Mouse (Mus musculus) liver, embryonic 15.5 days (tissue): ENCODE data around the gene Acsf2. TPM values are rescaled to one million over a fixed set of nuclear protein-coding genes. Genes with fewer than 3 reads are reported as not detected.

Source experiments
- ATAC-seq: fragments of 200-750 bp; cut with Nextera tagmentation; 2 replicates; pipeline ENCODE4 v1.8.0; 2017; ENCODE audit warnings: moderate number of reproducible peaks, mild to moderate bottlenecking, moderate library complexity; ENCODE audit not compliant: insufficient read depth
- H3K27ac ChIP-seq: fragments of 300-500 bp; sonication (generic); replicated peaks from 2 replicates; pipeline ENCODE4 v1.5.1; 2015; ENCODE audit warnings: mild to moderate bottlenecking, inconsistent platforms
- H3K27me3 ChIP-seq: fragments of 300-500 bp; sonication (generic); 2 replicates; pipeline ENCODE4 v1.6.1; 2015; ENCODE audit warnings: mild to moderate bottlenecking, inconsistent platforms
- H3K36me3 ChIP-seq: fragments of 300-500 bp; sonication (generic); replicated peaks from 2 replicates; pipeline ENCODE4 v1.6.1; 2015; ENCODE audit warnings: moderate library complexity, mild to moderate bottlenecking, inconsistent platforms
- H3K4me1 ChIP-seq: fragments of 300-500 bp; sonication (generic); replicated peaks from 2 replicates; pipeline ENCODE4 v1.6.1; 2015; ENCODE audit warnings: inconsistent platforms
- H3K4me2 ChIP-seq: fragments of 300-500 bp; sonication (generic); 2 replicates; pipeline ENCODE4 v1.6.1; 2015; ENCODE audit warnings: moderate library complexity, mild to moderate bottlenecking, inconsistent platforms
- H3K4me3 ChIP-seq: fragments of 300-500 bp; sonication (generic); replicated peaks from 2 replicates; pipeline ENCODE4 v1.5.1; 2015; ENCODE audit warnings: mild to moderate bottlenecking, inconsistent platforms
- H3K9ac ChIP-seq: fragments of 300-500 bp; sonication (generic); 2 replicates; pipeline ENCODE4 v1.6.1; 2015; ENCODE audit warnings: moderate library complexity, mild to moderate bottlenecking, inconsistent platforms
- H3K9me3 ChIP-seq: fragments of 300-500 bp; sonication (generic); replicated peaks from 2 replicates; pipeline ENCODE4 v1.6.1; 2016; ENCODE audit warnings: inconsistent platforms
- WGBS: fragments of 180-500 bp; shearing (Covaris S2); methylation state at CpG from one replicate; pipeline ENCODE4 v1.1.7; 2015; ENCODE audit warnings: mixed read lengths; ENCODE audit not compliant: insufficient replicate concordance; 5-methylcytosine and 5-hydroxymethylcytosine counted together
- polyA plus RNA-seq: library from polyadenylated mRNA; unstranded; fragments of >200 nt; fragmentation: Nextera tagmentation; extraction: Ambion mirVana; gene quantifications from 2 replicates; pipeline ENCODE4 v1.2.1, GENCODE M21; 2015

Acsf2 gene
- polyA plus RNA-seq, 1 experiment from 2014 or later: 1.4 TPM

DNA sequence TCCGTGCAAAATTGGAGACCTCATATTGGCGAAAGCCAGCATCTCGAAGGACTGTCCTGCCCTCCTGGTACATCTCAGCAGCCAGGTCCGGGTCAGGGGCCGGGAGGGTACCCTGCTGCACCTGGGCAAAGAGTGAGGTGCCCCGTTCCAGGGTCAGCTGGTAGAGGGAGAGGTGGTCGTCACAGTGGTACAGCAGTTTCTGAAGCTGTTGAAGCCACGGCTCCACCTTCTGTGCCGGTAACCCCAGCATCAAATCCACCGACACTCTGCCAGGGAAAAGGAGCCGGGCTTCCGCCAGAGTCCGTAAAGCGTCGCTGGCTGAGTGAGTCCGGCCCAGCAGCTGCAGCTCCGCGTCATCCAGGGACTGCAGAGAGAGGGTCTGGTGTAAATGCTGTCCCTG lies 57.2 kb downstream of the Acsf2 start:
- Histone ChIP-seq H3K27me3 (no peaks in the 10 kb centered on the region), H3K4me2 (no peak overlapping the region), H3K9me3 (no peaks in the 10 kb centered on the region), H3K4me1 (peaks cover 15% of the 10 kb centered on the region), H3K27ac (no peak overlapping the region), H3K9ac (no peak overlapping the region), H3K4me3 (no peak overlapping the region), H3K36me3 (no peaks in the 10 kb centered on the region)
- 75% methylated on average over 18 of the region's 18 CpGs for WGBS
- ATAC-seq: no peak

DNA sequence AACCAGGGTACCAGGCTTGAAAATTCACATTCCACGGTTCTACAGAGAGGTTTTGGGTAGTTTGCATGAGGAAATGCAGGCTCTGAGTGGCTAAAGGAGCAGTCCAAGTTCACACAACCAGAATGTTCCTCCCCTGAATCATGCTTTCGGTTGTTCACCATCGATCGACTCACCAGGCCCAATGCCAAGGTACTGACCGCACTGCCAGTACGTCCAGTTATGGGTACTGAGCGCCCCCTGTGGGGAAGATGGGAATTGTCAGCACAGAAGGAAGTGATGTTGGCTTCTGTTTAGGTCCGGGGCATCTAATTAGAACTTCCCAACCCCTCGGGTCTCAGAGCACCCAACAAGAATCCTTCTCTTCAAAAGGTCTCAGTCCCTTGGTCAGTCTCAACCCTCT lies 57.7 kb downstream of the Acsf2 start:
- Histone ChIP-seq H3K9me3 (no peaks in the 10 kb centered on the region), H3K4me1 (peaks cover 10% of the 10 kb centered on the region), H3K4me3 (no peak overlapping the region), H3K27me3 (no peaks in the 10 kb centered on the region), H3K9ac (no peak overlapping the region), H3K36me3 (no peaks in the 10 kb centered on the region), H3K4me2 (no peak overlapping the region), H3K27ac (no peak overlapping the region)
- ATAC-seq: no peak
- WGBS: 42% methylated on average over 9 of the region's 9 CpGs

DNA sequence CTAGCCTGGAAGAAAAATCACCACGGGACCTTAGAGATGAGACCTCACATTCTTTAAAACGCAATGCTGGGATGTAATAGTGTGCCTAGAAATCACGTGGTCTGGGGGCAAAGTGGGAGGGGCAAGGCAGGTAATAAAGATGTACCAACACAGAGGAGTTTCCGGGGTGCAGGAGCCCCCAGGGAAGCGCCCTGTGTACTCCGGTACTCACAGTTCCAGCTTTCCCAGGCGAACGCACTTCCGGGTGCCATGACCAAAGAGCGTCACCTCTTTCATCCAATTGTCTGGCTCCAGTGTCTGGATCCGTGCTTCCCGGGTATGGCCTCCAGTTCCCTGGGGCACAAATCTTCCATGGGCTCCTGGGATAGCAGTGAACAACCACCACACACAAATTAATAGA lies 58.3 kb downstream of the Acsf2 start:
- Histone ChIP-seq H3K9ac (no peak overlapping the region), H3K27me3 (no peaks in the 10 kb centered on the region), H3K4me2 (no peak overlapping the region), H3K4me1 (peaks cover 5% of the 10 kb centered on the region), H3K9me3 (no peaks in the 10 kb centered on the region), H3K27ac (no peak overlapping the region), H3K36me3 (no peaks in the 10 kb centered on the region), H3K4me3 (no peak overlapping the region)
- 81% methylated on average over 12 of the region's 12 CpGs for WGBS
- no peak for ATAC-seq

DNA sequence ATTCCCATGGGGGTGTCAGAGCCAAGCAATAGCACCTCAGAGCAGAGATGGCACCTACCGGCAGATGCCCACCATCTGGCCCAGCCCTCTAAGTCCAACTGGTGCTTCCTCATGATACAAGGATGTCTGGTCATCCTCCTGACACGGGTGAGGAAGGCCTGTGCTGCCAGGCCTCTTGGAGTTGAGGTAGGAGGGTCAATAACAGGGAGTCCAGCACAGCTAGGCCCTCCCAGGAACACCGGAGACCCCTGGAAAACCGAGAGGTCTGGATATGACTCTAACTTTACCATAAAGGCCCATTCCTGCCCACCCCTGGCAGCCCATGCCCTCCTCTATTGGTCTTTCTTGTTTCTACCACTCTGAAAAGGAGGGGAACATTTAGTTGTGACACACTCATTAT lies 59.3 kb downstream of the Acsf2 start:
- H3K4me2 ChIP-seq: no peak overlapping the region
- H3K9me3 ChIP-seq: no peaks in the 10 kb centered on the region
- H3K4me3 ChIP-seq: no peak overlapping the region
- H3K36me3 ChIP-seq: no peaks in the 10 kb centered on the region
- no peaks in the 10 kb centered on the region for H3K4me1 ChIP-seq
- H3K27ac ChIP-seq: no peak overlapping the region
- no peaks in the 10 kb centered on the region for H3K27me3 ChIP-seq
- 71% methylated on average over 4 of the region's 4 CpGs for WGBS
- no peak for ATAC-seq
- no peak overlapping the region for H3K9ac ChIP-seq

DNA sequence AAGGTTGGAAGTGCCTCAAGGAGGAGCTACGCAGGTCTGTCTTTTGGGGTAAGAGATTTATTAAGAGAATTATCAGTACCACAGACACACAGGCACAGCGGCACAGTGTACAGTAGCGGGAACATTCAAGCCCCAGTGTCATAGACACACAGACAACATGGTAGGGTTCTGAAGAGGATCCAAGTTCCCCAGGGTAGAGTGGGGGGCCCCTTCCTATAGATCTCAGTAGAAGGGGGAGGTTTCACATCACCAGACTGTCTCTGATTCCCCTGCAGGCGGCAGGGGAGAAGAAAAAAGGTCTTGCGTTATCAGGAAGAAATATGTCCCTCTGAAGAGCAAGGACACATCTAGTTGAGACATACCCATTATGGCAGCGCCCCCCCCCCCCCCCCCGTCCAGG lies 61.9 kb downstream of the Acsf2 start:
- ATAC-seq: no peak
- H3K9ac ChIP-seq: no peak overlapping the region
- no peaks in the 10 kb centered on the region for H3K4me1 ChIP-seq
- H3K27me3 ChIP-seq: no peaks in the 10 kb centered on the region
- 69% methylated on average over 7 of the region's 7 CpGs for WGBS
- H3K27ac ChIP-seq: no peak overlapping the region
- H3K4me3 ChIP-seq: no peak overlapping the region
- H3K4me2 ChIP-seq: no peak overlapping the region
- no peaks in the 10 kb centered on the region for H3K9me3 ChIP-seq
- no peaks in the 10 kb centered on the region for H3K36me3 ChIP-seq

DNA sequence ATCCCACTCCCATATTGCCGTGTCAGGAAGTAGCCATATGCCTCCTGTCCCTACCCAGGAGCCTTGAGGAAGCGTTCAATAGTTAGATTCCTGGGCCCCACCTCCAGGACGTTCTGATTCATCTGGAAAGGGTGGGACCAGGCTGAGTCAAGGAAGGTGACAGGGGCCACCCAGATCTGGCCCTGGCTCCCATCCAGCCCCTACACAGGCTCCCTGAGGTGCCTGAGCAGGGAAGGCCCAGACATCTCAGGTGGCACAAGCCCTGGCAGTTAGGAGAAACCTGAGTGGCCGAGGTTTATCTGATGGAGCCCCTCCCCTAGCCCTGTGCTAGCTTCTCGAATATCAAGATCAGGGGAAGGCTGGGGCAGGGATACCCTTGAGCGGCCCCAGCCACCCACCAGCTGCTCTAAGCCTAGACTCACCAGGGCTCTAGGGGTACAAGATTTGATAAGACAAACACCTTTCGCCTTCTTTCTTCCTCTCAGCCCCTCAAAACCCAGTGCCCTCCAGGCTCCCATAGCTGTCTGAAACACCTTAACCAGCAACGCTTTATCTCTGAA lies 62.9 kb downstream of the Acsf2 start:
- no peaks in the 10 kb centered on the region for H3K27me3 ChIP-seq
- ATAC-seq: no peak
- H3K27ac ChIP-seq: no peak overlapping the region
- no peaks in the 10 kb centered on the region for H3K4me1 ChIP-seq
- H3K36me3 ChIP-seq: no peaks in the 10 kb centered on the region
- no peak overlapping the region for H3K4me2 ChIP-seq
- no peaks in the 10 kb centered on the region for H3K9me3 ChIP-seq
- WGBS: 50% methylated on average over 8 of the region's 8 CpGs
- no peak overlapping the region for H3K4me3 ChIP-seq
- H3K9ac ChIP-seq: no peak overlapping the region

DNA sequence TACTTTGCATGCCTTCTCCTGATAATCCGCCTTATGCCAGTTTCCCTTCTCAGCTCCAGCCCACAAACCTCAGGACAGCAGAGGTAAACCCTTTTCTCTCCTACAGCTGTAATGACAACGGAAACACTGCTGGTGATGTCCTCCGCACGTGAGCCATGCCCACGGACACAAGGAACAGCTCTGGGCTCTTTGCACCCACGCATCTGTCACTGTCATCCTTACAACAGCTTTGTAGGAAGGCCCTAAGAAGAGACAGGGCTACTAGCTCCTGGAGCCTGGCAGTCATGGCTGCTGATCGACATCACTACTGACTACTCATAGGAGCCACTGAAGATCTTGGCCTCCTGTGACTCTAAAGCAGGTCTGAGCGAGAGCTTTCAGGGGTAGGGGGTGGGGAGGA lies 68.5 kb downstream of the Acsf2 start:
- ATAC-seq: no peak
- no peak overlapping the region for H3K9ac ChIP-seq
- H3K27me3 ChIP-seq: no peaks in the 10 kb centered on the region
- 61% methylated on average over 8 of the region's 8 CpGs for WGBS
- H3K4me1 ChIP-seq: no peaks in the 10 kb centered on the region
- H3K9me3 ChIP-seq: no peaks in the 10 kb centered on the region
- no peak overlapping the region for H3K4me3 ChIP-seq
- no peak overlapping the region for H3K4me2 ChIP-seq
- H3K36me3 ChIP-seq: no peaks in the 10 kb centered on the region
- no peak overlapping the region for H3K27ac ChIP-seq

DNA sequence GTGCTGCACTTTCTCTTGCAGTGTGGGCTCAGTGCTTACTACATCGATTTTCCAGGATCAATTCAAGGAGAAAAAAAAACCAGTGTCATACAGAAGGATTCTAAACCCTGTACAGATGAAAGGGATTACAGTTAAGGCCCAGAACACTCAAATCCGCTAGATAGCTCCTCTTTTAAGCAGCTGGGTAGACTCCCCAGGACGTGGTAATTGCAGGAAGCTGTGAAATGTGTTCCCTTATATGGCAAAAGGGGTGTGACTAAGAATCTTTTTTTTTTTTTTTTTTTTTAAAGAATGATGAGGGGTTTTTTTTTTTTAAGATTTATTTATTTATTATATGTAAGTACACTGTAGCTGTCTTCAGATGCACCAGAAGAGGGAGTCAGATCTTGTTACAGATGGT lies 72.8 kb downstream of the Acsf2 start:
- Histone ChIP-seq H3K4me1 (no peaks in the 10 kb centered on the region), H3K4me3 (no peak overlapping the region), H3K9ac (no peak overlapping the region), H3K27ac (no peak overlapping the region), H3K9me3 (no peaks in the 10 kb centered on the region), H3K4me2 (no peak overlapping the region), H3K36me3 (no peaks in the 10 kb centered on the region), H3K27me3 (no peaks in the 10 kb centered on the region)
- WGBS: 36% methylated on average over 3 of the region's 3 CpGs
- ATAC-seq: no peak

DNA sequence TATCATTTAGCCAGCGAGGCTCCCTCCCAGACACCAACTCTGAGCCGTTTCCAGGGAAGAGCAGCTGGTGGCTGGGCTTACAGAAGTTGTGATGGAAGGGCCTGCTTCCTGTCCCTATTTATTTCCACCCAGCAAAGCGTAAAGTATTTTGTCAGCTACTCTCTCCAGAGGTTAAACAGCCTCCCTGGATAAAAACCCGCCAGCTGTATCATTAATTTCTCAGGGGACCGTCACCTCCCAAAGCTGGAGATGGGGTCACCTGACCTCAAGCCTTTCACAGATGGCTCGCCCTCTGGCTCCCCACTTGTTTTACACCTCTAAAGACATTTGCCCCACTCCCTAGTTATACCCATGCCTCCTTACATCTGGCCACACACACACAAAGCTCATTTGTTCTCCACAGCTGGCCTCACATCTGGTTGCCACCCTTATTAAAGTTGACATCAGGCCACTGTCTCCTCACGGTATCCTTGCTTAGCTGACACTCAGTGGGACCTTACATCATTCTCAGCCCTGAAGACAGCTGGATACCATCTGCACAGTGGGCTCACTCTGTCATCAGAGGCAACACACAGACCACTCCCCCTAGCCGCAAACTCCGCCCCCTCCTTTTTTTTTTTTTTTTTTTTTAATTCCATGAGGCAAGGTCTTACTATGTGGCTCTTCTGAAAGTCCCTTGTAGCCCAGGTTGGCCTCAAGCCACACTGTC lies 75.3 kb downstream of the Acsf2 start:
- ATAC-seq: no peak
- Histone ChIP-seq H3K36me3 (no peaks in the 10 kb centered on the region), H3K9me3 (no peaks in the 10 kb centered on the region), H3K9ac (no peak overlapping the region), H3K27ac (no peak overlapping the region), H3K4me2 (no peak overlapping the region), H3K27me3 (peaks cover 14% of the 10 kb centered on the region; the same call in 1 of the 2 replicates), H3K4me3 (no peak overlapping the region), H3K4me1 (peaks cover 4% of the 10 kb centered on the region)
- WGBS: 54% methylated on average over 9 of the region's 9 CpGs

DNA sequence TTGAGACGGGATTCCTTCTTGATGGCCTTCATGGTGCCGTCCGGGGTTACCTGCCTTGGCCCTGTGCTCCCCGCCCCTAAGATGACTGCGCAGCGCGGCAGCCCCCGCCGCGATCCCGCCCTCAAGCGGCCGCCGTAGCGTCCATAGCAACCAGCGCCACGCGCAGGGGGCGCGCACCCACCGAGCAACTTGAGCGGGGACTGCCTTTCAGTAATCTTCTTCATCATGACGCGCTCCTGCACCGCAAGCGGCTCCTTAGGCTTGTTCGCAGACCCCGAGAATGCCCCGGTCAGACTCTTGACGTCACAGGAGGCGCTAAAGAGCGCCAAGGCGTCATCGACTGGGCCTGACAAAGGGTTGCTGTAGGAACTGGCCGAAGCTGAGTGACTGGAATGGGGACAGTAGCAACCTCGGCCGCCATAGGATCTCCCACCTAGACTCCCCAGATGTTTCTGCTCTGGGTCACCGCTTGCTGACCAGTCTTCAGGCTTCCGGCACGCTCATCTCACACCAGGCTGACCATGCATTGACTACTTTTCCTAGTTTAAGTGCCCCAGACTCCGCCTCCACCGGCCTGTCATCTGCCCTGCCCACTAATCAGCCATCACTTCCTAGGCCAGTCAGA lies 80.3 kb downstream of the Acsf2 start, which contains the start of gene Mycbpap:
Gene Mycbpap (minus strand): TSS at position 524 of the 625 bp plus-strand sequence.
- Histone ChIP-seq H3K4me1 (peaks cover 9% of the 10 kb centered on the region), H3K27me3 (peaks cover 32% of the 10 kb centered on the region), H3K36me3 (no peaks in the 10 kb centered on the region), H3K4me3 (peak within 1 kb of the TSS; percentile 55), H3K4me2 (peak within 1 kb of the TSS; percentile 74), H3K27ac (no peak within 1 kb of the TSS), H3K9ac (peak within 1 kb of the TSS; percentile 15; the same call in 1 of the 2 replicates), H3K9me3 (no peaks in the 10 kb centered on the region)
- ATAC-seq: no peak; the same call in 1 of the 2 replicates
- WGBS: 2% methylated on average over 42 of the region's 42 CpGs

DNA sequence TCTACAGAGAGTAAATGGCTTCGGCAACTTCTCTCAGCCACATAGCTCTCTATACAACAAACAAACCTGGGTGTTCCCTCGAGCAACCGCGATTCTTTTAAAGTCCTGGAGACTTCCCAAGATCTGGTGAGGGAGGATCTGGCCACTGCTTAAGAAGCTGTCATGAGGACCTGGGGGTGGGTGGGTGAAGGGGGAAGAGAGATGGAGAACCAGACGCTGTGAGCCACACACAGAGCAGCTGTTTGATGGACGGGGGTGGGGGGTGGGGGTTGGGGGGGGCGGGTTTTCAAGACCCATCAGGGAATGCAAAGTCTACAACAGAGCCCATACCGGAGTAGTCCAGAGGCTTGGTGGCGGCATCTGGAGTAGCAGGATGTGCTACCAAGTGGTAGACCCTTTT lies 88.2 kb downstream of the Acsf2 start:
- WGBS: 44% methylated on average over 9 of the region's 9 CpGs
- no peak overlapping the region for H3K4me3 ChIP-seq
- H3K4me1 ChIP-seq: no peaks in the 10 kb centered on the region
- no peak overlapping the region for H3K9ac ChIP-seq
- H3K4me2 ChIP-seq: no peak overlapping the region
- H3K27ac ChIP-seq: no peak overlapping the region
- peaks cover 11% of the 10 kb centered on the region; the same call in 1 of the 2 replicates for H3K27me3 ChIP-seq
- H3K36me3 ChIP-seq: no peaks in the 10 kb centered on the region
- no peaks in the 10 kb centered on the region; the same call in 1 of the 2 replicates for H3K9me3 ChIP-seq
- ATAC-seq: no peak
